Mouse (Mus musculus): Measurements from ENCODE around the gene Mars.
A peak's percentile ranks its signal among the peaks of the same experiment; 100 is the strongest.
"Not testable (repeated sequence)": the region's sequence is repeated elsewhere in the genome, so short reads cannot be mapped to it uniquely, and the experiment has no call there.

Gene Mars

DNA sequence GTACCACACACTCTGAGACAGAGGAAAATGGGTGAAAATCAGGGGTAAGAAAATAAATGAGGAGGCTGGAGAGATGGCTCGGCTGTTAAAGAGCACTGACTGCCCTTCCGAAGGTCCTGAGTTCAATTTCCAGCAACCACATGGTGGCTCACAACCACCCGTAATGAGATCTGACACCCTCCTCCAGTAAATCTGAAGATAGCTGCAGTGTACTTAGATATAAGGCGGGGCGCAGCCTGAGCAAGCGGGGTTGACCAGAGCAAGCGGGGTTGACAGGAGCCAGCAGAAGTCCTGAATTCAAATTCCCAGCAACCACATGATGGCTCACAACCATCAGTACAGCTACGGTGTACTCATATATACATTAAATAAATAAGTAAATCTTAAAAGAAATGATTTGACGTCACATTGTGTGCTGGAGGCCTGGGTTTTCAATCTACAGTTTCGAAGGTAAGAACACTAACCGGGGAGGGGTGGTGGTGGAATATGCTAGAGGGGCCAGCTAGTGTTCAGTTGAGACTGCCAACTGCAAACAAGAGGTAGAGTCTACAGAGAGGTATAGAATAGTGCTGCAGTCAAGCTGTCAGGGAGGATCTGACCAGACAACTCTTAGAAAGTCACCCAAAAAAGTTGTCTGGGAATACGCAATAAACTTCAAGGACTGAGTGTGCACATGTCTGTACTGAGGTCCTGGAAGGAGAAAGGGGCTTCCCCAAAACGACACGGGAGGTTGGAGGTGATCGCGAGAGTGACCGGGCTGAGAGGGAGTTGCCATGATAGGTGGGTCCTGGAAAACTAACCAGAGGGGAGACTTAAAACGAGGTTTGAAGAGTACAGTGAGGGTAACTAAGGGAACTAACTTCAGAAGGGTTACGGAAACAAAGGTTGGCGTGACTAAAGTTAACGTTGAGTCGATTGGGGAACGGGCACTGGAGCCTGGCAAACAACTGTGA lies 787 bp downstream of the Mars start:
- DNase-seq (ENCODE audit: low read depth, low spot score) = peak; percentile 85

- DNase-seq (ENCODE audit: low read depth, low spot score) = not testable (repeated sequence)
Measured at GRCm38 (mm10) chr10:127309167-127309566, 2.4 kb downstream of the Mars start.

DNA sequence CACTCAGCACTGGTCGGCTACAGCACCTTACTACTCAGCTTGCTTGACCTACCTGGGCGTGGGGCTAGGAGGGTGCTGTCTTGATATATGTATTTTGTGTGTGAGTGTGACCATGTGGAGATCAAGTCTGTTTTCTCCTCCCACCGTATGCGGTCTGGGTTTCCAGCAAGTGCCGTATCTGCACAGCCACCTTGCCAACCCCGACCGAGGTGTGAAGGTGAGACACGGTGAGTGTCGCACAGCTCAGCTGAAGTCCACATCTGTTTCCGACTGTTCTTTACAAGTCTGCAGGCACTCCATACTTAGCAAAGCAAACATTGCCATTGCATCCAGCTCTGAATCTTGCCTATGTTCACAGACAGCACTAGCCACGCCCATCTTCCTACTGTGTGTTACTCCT lies 8.4 kb downstream of the Mars start:
- no peak for DNase-seq (ENCODE audit: low read depth, low spot score)

GRCm38 (mm10) chr10:127300361-127300760 lies 11.2 kb downstream of the Mars start:
- DNase-seq (ENCODE audit: low read depth, low spot score) = no peak

DNA sequence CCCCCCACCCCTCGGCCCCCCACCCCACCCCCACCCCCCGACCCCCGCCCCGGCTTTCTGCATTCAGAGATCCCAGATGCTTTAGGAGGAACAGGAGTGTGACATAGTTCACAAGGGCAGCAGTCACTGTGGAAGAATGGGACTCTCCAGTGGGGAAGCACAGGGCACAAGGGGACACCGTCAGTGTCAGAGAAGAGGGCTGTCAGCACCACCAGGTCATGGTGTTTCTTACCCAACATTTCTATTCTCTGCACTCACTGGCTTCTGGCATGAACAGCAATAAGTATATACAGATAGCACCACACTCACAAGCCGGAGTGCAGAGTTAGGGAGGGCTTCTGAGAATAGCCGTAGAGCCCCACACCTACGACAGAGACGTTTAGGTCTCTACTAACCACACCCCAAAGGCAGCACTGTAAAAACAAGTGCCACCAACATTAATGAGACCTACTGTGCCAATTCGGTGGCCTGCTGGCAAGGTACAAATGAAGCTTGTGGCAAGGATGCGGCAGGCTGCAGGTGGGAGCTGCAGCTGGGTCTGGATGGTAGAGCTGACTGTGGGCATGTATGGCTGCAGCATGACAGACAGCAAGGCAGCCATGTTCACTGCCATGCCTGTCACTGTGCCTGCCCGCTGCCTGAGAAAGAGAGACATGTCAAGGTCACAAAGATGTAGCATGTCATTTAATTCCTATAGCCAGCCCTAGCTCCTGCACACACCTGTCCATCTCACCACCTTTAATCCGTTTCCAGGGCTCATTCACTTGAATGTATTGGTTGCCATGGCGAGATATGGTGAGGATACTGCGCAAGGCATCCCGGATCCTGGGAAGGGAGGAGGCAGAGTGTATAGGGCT lies 14.3 kb downstream of the Mars start:
- no peak for DNase-seq (ENCODE audit: low read depth, low spot score)

DNA sequence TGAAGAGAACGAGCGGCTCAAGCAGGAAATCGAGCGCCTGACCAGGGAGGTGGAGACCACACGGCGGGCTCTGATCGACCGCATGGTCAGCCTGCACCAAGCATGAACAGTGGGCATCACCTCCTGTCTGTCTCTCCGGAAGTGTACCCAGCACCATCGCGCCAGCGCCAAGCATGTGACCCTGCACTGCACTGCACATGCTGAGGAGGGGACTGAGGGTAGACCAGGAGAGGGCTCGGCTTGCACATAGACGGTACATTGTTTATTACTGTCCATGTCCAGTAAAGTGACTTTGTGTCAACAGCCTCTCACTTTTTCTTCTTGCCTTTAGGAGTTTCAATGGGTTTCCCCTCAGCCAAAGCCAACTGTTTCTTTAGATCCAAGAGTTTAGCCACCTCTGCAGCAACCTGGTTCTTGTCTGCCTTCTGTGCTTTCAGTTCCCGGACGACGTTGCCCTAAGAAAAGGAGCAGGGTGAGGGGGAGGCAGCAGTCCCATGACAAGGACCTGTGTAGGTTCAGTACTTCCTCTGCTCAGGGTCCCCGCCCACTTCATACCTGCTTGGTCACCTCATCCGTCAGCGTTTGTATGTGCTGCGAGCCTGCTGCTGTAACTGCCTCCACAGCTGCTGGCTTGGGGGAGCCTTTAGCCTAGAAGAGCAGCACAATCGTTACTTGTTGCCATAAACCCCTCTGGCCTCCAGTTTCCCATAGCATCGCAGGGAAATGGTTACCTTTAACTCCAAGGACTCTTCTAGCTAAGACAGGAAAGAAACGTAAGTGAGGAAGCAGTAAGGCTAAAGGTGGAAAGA lies 15.4 kb downstream of the Mars start:
- no peak for DNase-seq (ENCODE audit: low read depth, low spot score)

- no peak for DNase-seq (ENCODE audit: low read depth, low spot score)
Measured at GRCm38 (mm10) chr10:127294895-127295510, 16.6 kb downstream of the Mars start.

DNA sequence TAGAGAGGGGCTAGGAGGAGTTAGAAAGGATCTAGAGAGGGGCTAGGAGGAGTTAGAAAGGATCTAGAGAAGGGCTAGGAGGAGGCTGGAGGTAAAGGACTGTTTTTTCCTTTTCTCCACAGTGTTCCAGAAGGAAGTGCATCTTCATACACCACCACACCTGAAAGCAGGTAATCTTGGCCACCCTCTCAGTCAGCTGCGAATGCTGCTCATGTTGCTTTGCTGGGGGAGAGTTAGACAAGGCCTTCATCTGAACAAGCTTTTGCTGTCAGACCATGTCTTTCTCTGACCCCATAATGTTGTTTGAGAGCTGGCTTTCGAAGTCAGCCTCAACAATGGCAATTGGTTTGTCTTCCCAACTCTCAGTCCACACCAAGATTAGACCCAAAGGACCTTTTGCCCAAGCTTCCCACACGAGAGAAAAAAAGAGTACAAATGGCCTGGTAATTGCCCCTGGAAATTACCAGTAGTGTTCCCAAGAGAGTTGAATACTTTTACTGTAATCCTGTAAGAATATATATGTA lies 17.9 kb downstream of the Mars start:
- DNase-seq (ENCODE audit: low read depth, low spot score) = no peak

DNA sequence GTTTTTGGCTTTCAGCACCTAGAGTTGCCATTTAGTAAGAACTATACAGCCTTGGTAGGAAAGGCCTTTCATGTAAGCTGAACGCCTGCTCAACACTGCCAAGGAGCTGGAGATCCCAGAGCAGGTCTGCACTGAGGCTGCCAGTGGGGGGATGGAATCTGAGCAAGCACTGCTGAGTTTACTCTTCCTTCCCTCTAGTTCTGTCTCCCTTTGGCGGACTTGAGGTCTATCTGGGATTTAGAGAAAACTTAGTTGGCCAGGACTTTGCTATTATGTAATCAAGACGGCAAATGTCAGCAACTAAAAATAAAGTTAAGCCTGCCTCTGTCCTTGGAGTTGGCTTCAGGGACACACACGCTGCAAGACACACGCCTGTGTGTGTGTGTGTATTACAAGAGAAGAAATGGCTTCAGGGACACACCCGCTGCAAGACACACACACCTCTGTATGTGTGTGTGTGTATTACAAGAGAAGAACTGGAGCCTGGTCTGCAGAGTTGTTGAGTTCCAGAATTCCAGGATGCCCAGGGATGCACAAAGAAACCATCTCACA lies 18.5 kb downstream of the Mars start:
- DNase-seq (ENCODE audit: low read depth, low spot score) = no peak

DNA sequence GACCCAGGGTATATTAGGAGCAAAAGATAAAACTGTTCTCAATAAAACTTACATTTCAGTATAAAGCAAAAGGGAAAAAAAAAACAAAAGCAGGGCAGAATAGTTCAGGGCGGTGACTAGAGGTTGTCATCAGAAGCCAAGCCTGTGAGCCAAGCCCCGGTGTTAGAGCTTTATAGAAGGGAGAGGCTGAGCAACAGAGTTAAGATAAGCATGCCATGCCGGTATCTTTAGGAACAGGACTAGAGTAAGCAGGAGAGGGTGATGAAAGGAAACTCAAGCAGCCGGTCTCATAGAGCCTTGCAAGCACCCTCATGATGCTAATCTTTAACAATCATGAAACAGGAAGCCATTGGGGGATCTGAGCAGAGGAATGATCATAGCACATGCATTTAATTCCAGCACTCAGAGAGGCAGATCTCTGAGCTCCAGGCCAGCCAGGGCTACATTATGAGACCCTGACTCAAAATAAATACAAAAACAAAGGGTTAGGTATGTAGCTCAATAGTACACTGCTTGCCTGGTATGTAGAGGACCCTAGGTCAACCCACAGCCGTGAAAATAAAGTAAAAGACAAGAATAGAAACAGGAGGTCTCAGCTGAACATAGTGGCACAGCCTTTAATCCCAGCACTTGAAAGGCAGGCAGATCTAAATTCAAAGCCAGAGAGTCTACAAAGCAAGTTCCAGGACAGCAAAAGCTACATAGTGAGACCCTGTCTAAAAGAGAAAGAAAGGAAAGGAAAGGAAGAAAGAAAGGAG lies 19.5 kb downstream of the Mars start:
- DNase-seq (ENCODE audit: low read depth, low spot score) = no peak

- DNase-seq (ENCODE audit: low read depth, low spot score) = no peak
Measured at GRCm38 (mm10) chr10:127290930-127291880, 20.4 kb downstream of the Mars start.

GRCm38 (mm10) chr10:127290307-127290929 lies 21.2 kb downstream of the Mars start:
- DNase-seq (ENCODE audit: low read depth, low spot score) = peak; percentile 100

- DNase-seq (ENCODE audit: low read depth, low spot score) = peak; percentile 65
Measured at GRCm38 (mm10) chr10:127289573-127290191, 21.9 kb downstream of the Mars start.

DNA sequence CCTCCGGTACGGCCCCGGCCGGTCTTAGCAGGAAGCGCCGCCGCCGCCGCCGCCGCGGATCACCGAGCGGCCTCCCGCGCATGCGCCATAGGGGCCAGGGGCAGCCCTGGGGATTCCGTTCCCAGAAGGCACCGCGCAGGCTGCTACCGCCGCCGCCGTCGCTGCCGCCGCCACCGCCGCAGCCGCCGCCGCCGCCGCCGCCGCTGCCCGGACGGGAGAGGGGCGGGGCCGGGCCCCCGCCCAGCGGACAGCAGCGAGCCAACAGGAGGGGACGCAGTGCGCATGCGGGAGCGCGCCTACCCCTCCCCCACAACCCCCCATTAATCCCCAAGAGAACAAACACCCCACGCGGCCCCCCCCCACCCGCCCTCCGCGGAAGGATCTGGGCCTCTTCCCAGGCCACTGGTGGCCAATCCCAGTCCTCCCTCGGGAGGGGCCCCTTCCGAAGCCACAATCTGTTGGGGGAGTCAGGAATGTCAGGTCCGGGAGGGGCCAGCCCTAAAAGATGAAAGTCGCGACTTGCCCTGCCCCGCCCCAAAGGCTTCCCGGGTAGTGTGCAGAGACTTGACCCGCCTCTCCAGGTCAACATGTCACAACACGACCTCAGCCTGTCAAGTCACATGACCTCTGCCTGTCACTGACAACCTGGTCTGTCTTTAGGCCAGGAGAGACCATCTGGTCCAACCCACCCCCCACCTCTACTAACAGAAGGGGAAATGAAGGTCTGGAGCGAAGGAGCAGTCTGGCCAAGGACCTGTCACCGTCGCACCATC lies 22.6 kb downstream of the Mars start, which contains the start of gene Mbd6:
Gene Mbd6, minus strand, starts transcription at position 219 of the 773 bp plus-strand sequence.
- peak; percentile 89 for DNase-seq (ENCODE audit: low read depth, low spot score)

- peak; percentile 34 for DNase-seq (ENCODE audit: low read depth, low spot score)
Measured at GRCm38 (mm10) chr10:127288328-127288799, 23.2 kb downstream of the Mars start.

- no peak for DNase-seq (ENCODE audit: low read depth, low spot score)
Measured at GRCm38 (mm10) chr10:127287936-127288293, 23.7 kb downstream of the Mars start.
